Mouse (Mus musculus) myocyte (in vitro differentiated cells): ENCODE measurements around the gene Rnls.

Source experiments
- CEBPB ChIP-seq: IDR thresholded peaks from 2 replicates; pipeline ENCODE4 v1.6.1; 2011; ENCODE audit warnings: mild to moderate bottlenecking, moderate library complexity; ENCODE audit not compliant: poor library complexity, insufficient read depth, severe bottlenecking
- E2F4 ChIP-seq: IDR thresholded peaks from one replicate; pipeline ENCODE4 v1.6.1; 2011; ENCODE audit warnings: mild to moderate bottlenecking, control low read depth, moderate library complexity; ENCODE audit not compliant: insufficient read depth
- MAX ChIP-seq: IDR thresholded peaks from one replicate; pipeline ENCODE4 v1.6.1; 2011; ENCODE audit warnings: low read depth, mild to moderate bottlenecking, control low read depth
- MYOD1 ChIP-seq, 3 experiments: IDR thresholded peaks; one replicate each; pipeline ENCODE4 v1.6.1; 2011; ENCODE audit warnings: control low read depth in 2 of 3, low read depth in 2 of 3, mild to moderate bottlenecking in 2 of 3, moderate library complexity in 1 of 3; ENCODE audit not compliant: insufficient read length in 2 of 3, control insufficient read depth in 1 of 3
- MYOG ChIP-seq, 3 experiments: IDR thresholded peaks; one replicate each; pipeline ENCODE4 v1.6.1; 2011; ENCODE audit warnings: control low read depth in 2 of 3, low read depth in 2 of 3, mild to moderate bottlenecking in 2 of 3; ENCODE audit not compliant: insufficient read length in 2 of 3, control insufficient read depth in 1 of 3, insufficient read depth in 1 of 3
- POLR2A ChIP-seq: IDR thresholded peaks from one replicate; pipeline ENCODE4 v1.6.1; 2011; ENCODE audit warnings: low read depth, mild to moderate bottlenecking, control low read depth, moderate library complexity; ENCODE audit not compliant: insufficient read length
- POLR2AphosphoS2 ChIP-seq: IDR thresholded peaks from one replicate; pipeline ENCODE4 v1.6.1; 2011; ENCODE audit warnings: low read depth, control low read depth; ENCODE audit not compliant: insufficient read length
- SRF ChIP-seq: IDR thresholded peaks from one replicate; pipeline ENCODE4 v1.6.1; 2011; ENCODE audit warnings: low read depth; ENCODE audit not compliant: control insufficient read depth, insufficient read length
- TCF12 ChIP-seq: IDR thresholded peaks from one replicate; pipeline ENCODE4 v1.6.1; 2011; ENCODE audit warnings: mild to moderate bottlenecking, control low read depth; ENCODE audit not compliant: poor library complexity, insufficient read depth, severe bottlenecking
- TCF3 ChIP-seq: IDR thresholded peaks from one replicate; pipeline ENCODE4 v1.6.1; 2011; ENCODE audit warnings: low read depth, control low read depth; ENCODE audit not compliant: insufficient read length
- USF1 ChIP-seq: IDR thresholded peaks from one replicate; pipeline ENCODE4 v1.6.1; 2011; ENCODE audit warnings: low read depth, mild to moderate bottlenecking, control low read depth, moderate library complexity

DNA sequence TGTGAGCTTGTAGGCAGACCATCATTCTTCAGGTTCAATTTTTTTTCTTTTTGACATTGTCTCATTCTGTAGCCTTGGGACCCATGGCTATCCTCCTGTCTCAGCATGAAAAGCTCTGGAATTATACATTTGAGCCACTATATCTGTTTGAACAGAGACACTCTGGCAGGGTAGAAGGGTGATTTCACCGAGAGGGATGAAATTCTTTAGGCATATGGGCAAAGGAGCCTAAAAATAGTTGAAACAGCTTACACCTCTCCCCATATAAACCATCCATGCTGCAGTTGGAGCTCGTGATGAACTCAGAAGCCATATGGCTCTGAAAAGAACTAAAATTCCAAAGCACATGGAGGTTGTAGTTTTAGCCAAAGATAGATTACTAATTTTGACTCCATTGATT, 151.7 kb downstream of the Rnls start:
- TF ChIP-seq POLR2A (no peak), POLR2AphosphoS2 (no peak), E2F4 (no peak), CEBPB (no peak), MYOG (IDR thresholded peaks at IDR 0.05; ENCODE audit: control insufficient read depth in 1 of 3, insufficient read depth in 1 of 3, insufficient read length in 2 of 3, low read depth in 2 of 3) (no peak), MAX (no peak), SRF (no peak), MYOD1 (IDR thresholded peaks at IDR 0.05; ENCODE audit: control insufficient read depth in 1 of 3, insufficient read length in 2 of 3, low read depth in 2 of 3) (no peak), TCF12 (no peak), USF1 (no peak), TCF3 (no peak)
